Mouse (Mus musculus) ES-E14 (cell line): ENCODE data around the gene Zbtb1. TPM values are rescaled to one million over a fixed set of nuclear protein-coding genes. Genes with fewer than 3 reads are reported as not detected.

ENCODE experiments used
- DNase-seq: peaks from one replicate; pipeline ENCODE4 v3.0.0-alpha.2; 2013; ENCODE audit warnings: low read depth, low spot score
- H3K27ac ChIP-seq: 2 replicates; pipeline ENCODE4 v1.5.1; 2012; ENCODE audit warnings: low read depth, mild to moderate bottlenecking, low read length, moderate library complexity, mixed read lengths; ENCODE audit not compliant: poor library complexity, insufficient read depth, severe bottlenecking
- H3K36me3 ChIP-seq: 2 replicates; pipeline ENCODE4 v1.6.1; 2012; ENCODE audit warnings: mild to moderate bottlenecking, low read length, moderate library complexity, mixed read lengths; ENCODE audit not compliant: control insufficient read depth, poor library complexity, insufficient read depth, severe bottlenecking
- H3K4me1 ChIP-seq, 2 experiments: fragments of 150-350 bp in 1 of 2; sonication (generic) in 1 of 2; 2 replicates each; pipeline ENCODE4 v1.6.1; 2012; ENCODE audit warnings: low read length in 2 of 2, mild to moderate bottlenecking in 1 of 2, mixed read lengths in 1 of 2; ENCODE audit not compliant: control insufficient read depth in 2 of 2, insufficient read depth in 2 of 2, poor library complexity in 1 of 2
- H3K4me3 ChIP-seq, 2 experiments: fragments of 150-350 bp in 1 of 2; sonication (generic) in 1 of 2; 2 replicates each; pipeline ENCODE4 v1.5.1; 2012; ENCODE audit warnings: low read length in 2 of 2, low read depth in 1 of 2, mild to moderate bottlenecking in 1 of 2, mixed read lengths in 1 of 2; ENCODE audit not compliant: insufficient read depth in 1 of 2, poor library complexity in 1 of 2, severe bottlenecking in 1 of 2
- H3K9ac ChIP-seq: 2 replicates; pipeline ENCODE4 v1.6.1; 2012; ENCODE audit warnings: low read depth, mild to moderate bottlenecking, low read length, mixed read lengths; ENCODE audit not compliant: poor library complexity, insufficient read depth, severe bottlenecking
- H3K9me3 ChIP-seq: fragments of 150-350 bp; sonication (generic); 2 replicates; pipeline ENCODE4 v1.6.1; 2012; ENCODE audit warnings: low read depth, mild to moderate bottlenecking, low read length; ENCODE audit not compliant: control insufficient read depth, insufficient read depth
- CHD2 ChIP-seq: IDR thresholded peaks from 2 replicates; pipeline ENCODE4 v1.6.1; 2014; ENCODE audit warnings: mild to moderate bottlenecking, low read depth, low read length, inconsistent platforms
- HCFC1 ChIP-seq: IDR thresholded peaks from 2 replicates; pipeline ENCODE4 v1.6.1; 2012; ENCODE audit warnings: low read length, inconsistent platforms, borderline replicate concordance; ENCODE audit not compliant: insufficient read depth
- MAFK ChIP-seq: IDR thresholded peaks from 2 replicates; pipeline ENCODE4 v1.6.1; 2014; ENCODE audit warnings: mild to moderate bottlenecking, low read depth, low read length, inconsistent platforms; ENCODE audit not compliant: insufficient read depth
- ZC3H11A ChIP-seq: IDR thresholded peaks from 2 replicates; pipeline ENCODE4 v1.6.1; 2012; ENCODE audit warnings: low read depth, mild to moderate bottlenecking, inconsistent platforms, low read length, borderline replicate concordance
- ZNF384 ChIP-seq: IDR thresholded peaks from 2 replicates; pipeline ENCODE4 v1.6.1; 2012; ENCODE audit warnings: low read depth, low read length, inconsistent platforms
- in situ Hi-C, 2 experiments: fragments of 600-800 bp; cut with MboI; formaldehyde crosslinking; loops; one replicate each; pipeline ENCODE4 v1.15.1; 2025; ENCODE audit warnings: low sequenced_read_pairs in 2 of 2, inconsistent platforms in 1 of 2; ENCODE audit not compliant: unreplicated experiment in 2 of 2
- total RNA-seq: library from RNA; depleted of rRNA; stranded (reverse); fragments of 300-350 nt; gene quantifications from 2 replicates; pipeline ENCODE4 v1.2.3, GENCODE M21; 2012

Zbtb1 gene
- total RNA-seq, 1 experiment, result 4.5 TPM

- H3K27ac ChIP-seq, result no peak overlapping the region
- H3K36me3 ChIP-seq, result no peaks in the 10 kb centered on the region
- H3K4me1 ChIP-seq, result peaks cover 14 to 19% of the 10 kb centered on the region in 2 experiments; a peak in 3 of 4 replicates
- H3K9me3 ChIP-seq, result no peaks in the 10 kb centered on the region
- in situ Hi-C loops, result no loop called here
- no peak overlapping the region for H3K4me3 ChIP-seq
- H3K9ac ChIP-seq, result no peak overlapping the region
- DNase-seq, result no peak
- TF ChIP-seq ZC3H11A (no peak), HCFC1 (no peak), CHD2 (no peak), MAFK (no peak), ZNF384 (no peak)
These were observed 5.4 kb downstream of the Zbtb1 start for GRCm38 (mm10) chr12:76375506-76375905.

- in situ Hi-C loops, result no loop called here
- no peaks in the 10 kb centered on the region for H3K9me3 ChIP-seq
- no peak overlapping the region for H3K4me3 ChIP-seq
- no peak overlapping the region; the same call in 1 of the 2 replicates for H3K27ac ChIP-seq
- H3K4me1 ChIP-seq, result peaks cover 16 to 21% of the 10 kb centered on the region in 2 experiments; a peak in 3 of 4 replicates
- H3K36me3 ChIP-seq, result no peaks in the 10 kb centered on the region
- DNase-seq, result no peak
- TF ChIP-seq HCFC1 (no peak), ZC3H11A (no peak), MAFK (no peak), ZNF384 (no peak), CHD2 (no peak)
- H3K9ac ChIP-seq, result peak overlapping the region; percentile 8; the same call in 1 of the 2 replicates
These were observed 6.6 kb downstream of the Zbtb1 start for GRCm38 (mm10) chr12:76376649-76377048.

- TF ChIP-seq MAFK, result no peak
- no peak for TF ChIP-seq ZC3H11A
- no peak for TF ChIP-seq HCFC1
- Histone ChIP-seq H3K4me3 (0 out of 4 replicates have a peak overlapping the region, but pooled peaks of 1 of the 2 experiments have one; percentile 1), H3K27ac (peak overlapping the region; percentile 3; the same call in 1 of the 2 replicates), H3K9ac (no peak overlapping the region), H3K9me3 (no peaks in the 10 kb centered on the region), H3K36me3 (no peaks in the 10 kb centered on the region), H3K4me1 (peaks cover 16 to 21% of the 10 kb centered on the region in 2 experiments; a peak in 3 of 4 replicates)
- in situ Hi-C loops, result no loop called here
- DNase-seq, result no peak
These were observed 7.0 kb downstream of the Zbtb1 start for GRCm38 (mm10) chr12:76377059-76377458.

GRCm38 (mm10) chr12:76377726-76378125 is 7.7 kb downstream of the Zbtb1 start:
- Histone ChIP-seq H3K9ac (peak overlapping the region; percentile 70; the same call in 1 of the 2 replicates), H3K9me3 (no peaks in the 10 kb centered on the region), H3K4me1 (peaks cover 16% of the 10 kb centered on the region in 2 experiments; a peak in 2 of 4 replicates), H3K36me3 (no peaks in the 10 kb centered on the region), H3K4me3 (0 out of 4 replicates have a peak overlapping the region, but pooled peaks of 1 of the 2 experiments have one; percentile 27), H3K27ac (peak overlapping the region; percentile 3; the same call in 1 of the 2 replicates)
- TF ChIP-seq MAFK, result peak; percentile 67
- no peak for TF ChIP-seq ZNF384
- DNase-seq, result no peak
- in situ Hi-C loops, result no loop called here

GRCm38 (mm10) chr12:76378556-76378955 is 8.5 kb downstream of the Zbtb1 start:
- H3K4me1 ChIP-seq, result peaks cover 14 to 16% of the 10 kb centered on the region in 2 experiments; a peak in 2 of 4 replicates
- H3K9ac ChIP-seq, result no peak overlapping the region
- TF ChIP-seq ZC3H11A (no peak), MAFK (no peak), HCFC1 (no peak), CHD2 (no peak), ZNF384 (no peak)
- H3K36me3 ChIP-seq, result no peaks in the 10 kb centered on the region
- DNase-seq, result no peak
- no peak overlapping the region for H3K4me3 ChIP-seq
- in situ Hi-C loops, result no loop called here
- no peaks in the 10 kb centered on the region for H3K9me3 ChIP-seq
- no peak overlapping the region for H3K27ac ChIP-seq
